Mouse (Mus musculus) megakaryocyte, embryonic 14.5 days (primary cell): ENCODE measurements at regions not wholly inside any gene's neighbourhood (a gene's known extent, or its start where the extent isn't known, plus 50 kb on each side); places are given as distances from the start of the nearest gene placed in this dataset.
"Not testable (repeated sequence)": the region's sequence is repeated elsewhere in the genome, so short reads cannot be mapped to it uniquely, and the experiment has no call there.

Source experiments
- H3K27me3 ChIP-seq: replicated peaks from 2 replicates; pipeline ENCODE3; 2012; ENCODE audit warnings: inconsistent platforms
- H3K36me3 ChIP-seq: replicated peaks from 2 replicates; pipeline ENCODE3; 2012; ENCODE audit warnings: low read length, inconsistent platforms, mixed read lengths
- H3K4me1 ChIP-seq: 2 replicates; pipeline ENCODE4 v1.6.1; 2012; ENCODE audit warnings: inconsistent platforms
- H3K4me3 ChIP-seq: replicated peaks from 2 replicates; pipeline ENCODE3; 2012; ENCODE audit warnings: moderate library complexity, mild to moderate bottlenecking, inconsistent platforms
- H3K9me3 ChIP-seq: 2 replicates; pipeline ENCODE4 v1.6.1; 2012; ENCODE audit warnings: inconsistent platforms
- FLI1 ChIP-seq: IDR thresholded peaks from 2 replicates; pipeline ENCODE4 v1.6.1; 2012; ENCODE audit warnings: low read length, inconsistent platforms, mixed read lengths
- GATA1 ChIP-seq: IDR thresholded peaks from 3 replicates; pipeline ENCODE4 v1.6.1; 2012; ENCODE audit warnings: mixed read lengths, low read length, inconsistent platforms, borderline replicate concordance

DNA sequence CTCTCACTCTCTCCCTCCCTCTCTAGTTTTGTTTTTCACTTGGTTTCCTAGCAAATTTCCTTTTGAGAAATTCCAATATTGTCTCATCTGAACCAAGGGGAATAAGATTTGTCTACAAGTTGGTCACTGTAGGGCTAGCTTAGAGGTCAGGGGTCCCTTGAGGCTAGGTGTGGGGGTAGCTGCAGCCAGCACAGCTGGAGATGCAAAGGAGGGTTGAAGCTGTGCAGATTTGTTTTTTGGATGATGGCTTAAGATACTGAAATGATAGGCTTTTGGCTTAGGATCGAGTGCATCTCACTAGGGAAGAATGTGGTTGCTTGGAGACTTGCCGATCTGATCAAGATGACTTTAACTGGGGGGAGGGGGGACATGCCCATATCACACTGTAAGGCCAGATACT, 88.3 kb upstream of the Tmem28 start:
- Histone ChIP-seq H3K4me1 (no peaks in the 10 kb centered on the region), H3K4me3 (no peak overlapping the region), H3K27me3 (peaks cover 23% of the 10 kb centered on the region), H3K36me3 (no peaks in the 10 kb centered on the region), H3K9me3 (no peaks in the 10 kb centered on the region)
- no peak for TF ChIP-seq FLI1
- no peak for TF ChIP-seq GATA1

DNA sequence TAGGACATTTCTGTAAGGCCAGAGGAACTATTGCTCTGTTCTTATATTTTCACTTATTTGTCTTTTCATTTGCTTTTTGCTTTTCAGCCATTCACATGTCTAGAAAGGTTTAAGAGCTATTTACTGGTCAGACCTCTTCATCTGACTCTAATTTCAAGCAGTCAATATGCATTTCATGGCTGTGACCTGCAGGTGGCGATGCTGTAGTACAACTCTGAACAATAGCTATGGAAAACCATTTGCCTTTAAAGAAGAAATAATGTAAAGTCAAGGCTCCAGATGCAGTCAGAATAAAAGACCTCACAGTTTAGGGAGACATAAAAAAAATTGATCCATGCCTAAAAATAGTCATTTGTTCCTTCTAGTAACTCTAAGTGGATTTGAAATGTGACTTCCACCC, 95.7 kb upstream of the Tmem28 start:
- Histone ChIP-seq H3K9me3 (no peaks in the 10 kb centered on the region), H3K4me3 (no peak overlapping the region)

DNA sequence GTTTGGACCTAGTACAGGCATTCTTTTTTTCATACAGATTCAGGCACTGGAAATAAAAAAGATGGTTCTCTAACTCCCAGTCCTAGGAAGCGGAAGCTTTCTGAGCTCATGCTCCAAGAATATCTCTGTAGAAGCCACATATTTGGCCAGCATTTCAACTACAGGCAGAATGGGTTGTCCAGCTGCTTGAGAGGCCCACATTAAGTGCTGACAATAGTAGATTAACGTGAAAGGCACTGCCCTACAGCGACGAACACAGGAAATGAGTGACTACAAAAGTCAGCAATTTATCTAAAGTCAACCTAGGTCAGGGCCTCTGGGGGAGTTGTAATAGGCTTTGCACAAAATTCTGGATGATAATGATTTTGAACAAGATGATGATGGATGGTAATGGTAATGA, 125.5 kb upstream of the Tmem28 start:
- Histone ChIP-seq H3K4me3 (no peak overlapping the region), H3K9me3 (no peaks in the 10 kb centered on the region), H3K4me1 (peaks cover 23% of the 10 kb centered on the region), H3K36me3 (no peaks in the 10 kb centered on the region), H3K27me3 (peaks cover 2% of the 10 kb centered on the region)
- no peak for TF ChIP-seq FLI1

More for the DNA sequence above, 95.7 kb upstream of the Tmem28 start:
- no peaks in the 10 kb centered on the region for H3K36me3 ChIP-seq
- peaks cover 5% of the 10 kb centered on the region for H3K27me3 ChIP-seq
- no peaks in the 10 kb centered on the region for H3K4me1 ChIP-seq
- TF ChIP-seq FLI1 (no peak), GATA1 (no peak)

DNA sequence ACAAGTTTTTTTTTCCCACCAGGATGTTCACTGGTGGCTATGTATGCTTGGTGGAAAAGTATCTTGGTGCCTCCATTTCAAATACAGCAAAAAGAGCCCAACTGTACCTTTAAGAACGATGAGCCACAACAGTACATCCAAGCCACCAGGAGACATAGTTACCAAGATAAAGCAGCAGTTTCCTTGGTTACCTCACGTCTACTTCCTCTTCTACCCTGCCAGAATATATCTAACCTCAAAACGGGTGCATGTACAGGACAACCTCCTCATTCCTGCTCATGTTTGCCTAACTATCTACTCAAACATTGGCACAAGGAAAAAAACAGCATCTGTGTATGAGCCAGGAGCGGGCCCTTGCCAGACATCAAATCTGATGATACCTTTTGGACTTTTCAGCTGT, 129.8 kb upstream of the Tmem28 start:
- H3K36me3 ChIP-seq: no peaks in the 10 kb centered on the region
- H3K27me3 ChIP-seq: peaks cover 2% of the 10 kb centered on the region
- no peaks in the 10 kb centered on the region for H3K9me3 ChIP-seq
- no peak overlapping the region for H3K4me3 ChIP-seq
- TF ChIP-seq GATA1: no peak; the same call in 2 of the 3 replicates
- H3K4me1 ChIP-seq: peaks cover 20% of the 10 kb centered on the region

DNA sequence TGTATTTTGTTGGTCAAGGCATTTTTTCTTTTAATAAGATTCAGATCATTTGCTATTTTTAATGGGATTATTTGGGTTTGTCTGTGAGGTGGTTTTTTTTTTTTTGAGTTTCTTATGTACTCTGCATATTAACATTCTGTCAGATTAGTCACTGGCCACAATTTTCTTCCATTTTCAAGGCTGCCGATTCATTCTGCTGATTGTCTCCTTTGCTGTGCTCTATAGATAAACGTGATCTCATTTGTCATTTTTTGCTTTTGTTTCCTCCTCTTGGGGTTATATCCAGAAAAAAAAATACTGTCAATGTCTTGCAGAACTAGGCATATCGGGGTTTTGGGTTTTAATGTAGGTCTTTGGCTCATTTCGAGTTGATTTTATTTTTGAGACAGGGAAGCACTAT, 131.1 kb upstream of the Tmem28 start:
- TF ChIP-seq FLI1 (no peak), GATA1 (no peak)
- peaks cover 2% of the 10 kb centered on the region for H3K27me3 ChIP-seq
- H3K36me3 ChIP-seq: no peaks in the 10 kb centered on the region
- H3K9me3 ChIP-seq: no peaks in the 10 kb centered on the region
- H3K4me1 ChIP-seq: peaks cover 15% of the 10 kb centered on the region
- no peak overlapping the region for H3K4me3 ChIP-seq

DNA sequence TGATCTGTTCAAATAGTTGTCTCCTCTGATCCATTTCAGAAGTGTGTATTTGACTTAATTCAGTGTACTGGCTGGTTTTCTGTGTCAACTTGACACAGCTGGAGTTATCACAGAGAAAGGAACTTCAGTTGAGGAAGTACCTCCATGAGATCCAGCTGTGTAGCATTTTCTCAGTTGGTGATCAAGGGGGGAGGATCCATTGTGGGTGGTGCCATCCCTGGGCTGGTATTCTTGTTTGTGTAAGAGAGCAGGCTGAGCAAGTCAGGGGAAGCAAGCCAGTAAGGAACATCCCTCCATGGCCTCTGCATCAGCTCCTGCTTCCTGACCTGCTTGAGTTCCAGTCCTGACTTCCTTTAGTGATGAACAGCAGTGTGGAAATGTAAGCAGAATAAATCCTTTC, 138.3 kb upstream of the Tmem28 start:
- H3K27me3 ChIP-seq, H3K4me1 ChIP-seq, H3K36me3 ChIP-seq, H3K9me3 ChIP-seq, H3K4me3 ChIP-seq: not testable (repeated sequence)

DNA sequence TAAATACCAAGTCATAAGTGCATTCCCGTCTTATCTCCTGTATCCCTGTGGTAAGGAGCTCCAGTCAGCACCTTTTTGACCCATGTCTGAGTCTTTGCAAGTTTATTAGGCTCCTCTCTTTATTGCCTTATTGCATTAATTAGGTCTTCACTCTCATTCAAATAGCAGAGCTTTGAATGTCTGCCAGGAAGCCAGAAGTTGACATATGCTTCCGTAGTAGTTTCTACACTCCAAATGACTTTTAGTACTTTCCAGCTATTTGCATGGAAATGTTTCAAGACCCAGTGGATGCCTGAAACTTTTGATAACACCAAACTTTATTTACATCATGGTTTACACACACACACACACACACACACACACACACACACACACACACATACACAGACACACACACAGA, 153.2 kb upstream of the Tmem28 start:
- Histone ChIP-seq H3K36me3 (no peaks in the 10 kb centered on the region), H3K9me3 (no peaks in the 10 kb centered on the region), H3K4me3 (no peak overlapping the region), H3K27me3 (peaks cover 42% of the 10 kb centered on the region), H3K4me1 (peaks cover 6% of the 10 kb centered on the region; the same call in 1 of the 2 replicates)
- no peak for TF ChIP-seq GATA1
- no peak for TF ChIP-seq FLI1

DNA sequence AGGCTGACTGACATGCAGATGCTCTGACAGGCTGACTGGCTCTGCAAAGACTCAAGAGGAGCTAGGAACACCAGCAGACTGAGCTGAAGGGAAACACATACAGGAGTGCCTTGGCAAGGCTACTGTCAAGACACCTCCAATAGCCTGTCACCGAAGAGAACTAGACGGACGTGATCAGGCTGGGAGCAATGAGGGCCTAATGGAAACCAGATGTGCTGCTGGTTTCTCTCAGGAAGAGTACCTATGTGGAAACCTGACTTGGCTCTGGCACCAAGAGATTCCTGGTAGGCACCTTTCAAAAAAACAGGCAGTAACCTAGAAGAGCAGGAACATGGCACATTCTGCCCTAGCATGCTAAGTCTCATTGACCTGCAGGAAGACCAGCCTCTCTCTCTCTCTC, 158.3 kb upstream of the Tmem28 start:
- Histone ChIP-seq H3K9me3 (no peaks in the 10 kb centered on the region), H3K4me3 (no peak overlapping the region), H3K27me3 (peaks cover 66% of the 10 kb centered on the region), H3K4me1 (0 out of 2 replicates have a peak, but pooled peaks cover 8% of the 10 kb centered on the region), H3K36me3 (no peaks in the 10 kb centered on the region)
- no peak for TF ChIP-seq FLI1
- no peak for TF ChIP-seq GATA1

DNA sequence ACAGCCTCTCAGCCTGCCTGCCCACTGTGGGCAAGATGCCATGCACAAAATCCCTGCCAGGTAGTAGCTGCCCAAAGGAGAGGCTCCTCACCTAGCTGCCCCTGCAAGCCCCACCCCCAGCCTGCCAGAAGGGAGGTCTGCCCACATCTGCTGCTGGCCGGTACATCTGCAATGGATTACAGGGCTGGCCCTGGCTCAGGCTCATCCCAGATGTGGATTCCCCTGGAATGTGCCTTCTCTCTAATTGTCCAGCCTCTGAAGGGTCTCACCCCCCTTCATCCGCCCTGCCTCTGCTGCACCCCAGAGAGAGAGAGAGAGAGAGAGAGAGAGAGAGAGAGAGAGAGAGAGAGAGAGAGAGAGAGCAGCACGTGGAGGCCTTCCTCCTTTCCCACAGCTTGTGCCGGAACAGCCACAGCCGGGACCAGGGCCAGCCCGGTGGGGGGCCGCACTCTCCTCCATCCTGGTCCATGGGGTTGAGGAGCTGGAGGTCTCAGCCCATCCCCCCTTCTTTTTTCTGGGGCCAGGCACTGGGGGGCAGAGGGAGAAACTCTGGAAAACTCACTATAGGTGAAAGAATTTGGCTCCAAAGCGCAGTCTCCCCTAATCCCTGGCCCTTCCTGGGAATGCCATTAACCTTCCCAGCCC, 161.2 kb upstream of the Tmem28 start:
- H3K9me3 ChIP-seq: no peaks in the 10 kb centered on the region
- peaks cover 78% of the 10 kb centered on the region for H3K27me3 ChIP-seq
- no peaks in the 10 kb centered on the region for H3K36me3 ChIP-seq
- no peak overlapping the region for H3K4me3 ChIP-seq
- H3K4me1 ChIP-seq: peaks cover 9% of the 10 kb centered on the region; the same call in 1 of the 2 replicates
- TF ChIP-seq GATA1 (no peak), FLI1 (no peak)

DNA sequence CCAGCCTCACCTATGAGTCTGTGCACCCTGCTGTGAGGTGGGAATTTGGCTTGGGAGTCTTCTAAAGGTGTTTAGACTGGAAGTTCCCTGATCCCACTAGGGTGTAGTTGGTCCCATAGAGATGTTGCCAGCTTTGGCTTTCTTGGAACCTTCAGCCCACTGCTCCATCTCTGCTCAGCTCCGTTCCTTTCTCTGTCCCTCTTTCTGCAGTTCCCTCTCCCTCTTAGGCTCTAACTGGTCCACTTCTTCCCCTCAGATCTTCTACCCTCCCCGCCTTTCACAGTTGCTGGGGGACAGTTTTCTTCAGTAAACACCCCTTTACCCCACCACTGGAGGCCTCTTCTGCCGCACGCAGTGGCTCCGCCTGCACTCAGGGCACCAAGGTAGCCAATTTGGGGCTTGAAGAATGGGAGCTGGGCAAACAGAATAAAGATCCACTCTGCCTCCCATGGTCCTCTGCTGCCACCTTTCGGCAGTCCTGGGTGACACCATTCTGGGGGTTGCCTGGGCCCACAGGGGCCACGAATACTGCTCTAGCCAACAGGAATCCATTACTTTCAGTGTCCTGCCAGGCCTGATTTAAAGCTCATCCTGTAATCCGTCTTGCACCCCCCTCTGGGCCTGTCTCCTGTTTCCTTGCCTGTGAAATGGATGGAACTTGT, 162.9 kb upstream of the Tmem28 start:
- TF ChIP-seq FLI1: no peak
- no peak for TF ChIP-seq GATA1
- no peak overlapping the region for H3K4me3 ChIP-seq
- H3K4me1 ChIP-seq: peaks cover 9% of the 10 kb centered on the region; the same call in 1 of the 2 replicates
- no peaks in the 10 kb centered on the region for H3K36me3 ChIP-seq
- H3K27me3 ChIP-seq: peaks cover 71% of the 10 kb centered on the region
- no peaks in the 10 kb centered on the region for H3K9me3 ChIP-seq
